ENCODE assay signal across 8 mouse cellular contexts in the genomic region with DNA sequence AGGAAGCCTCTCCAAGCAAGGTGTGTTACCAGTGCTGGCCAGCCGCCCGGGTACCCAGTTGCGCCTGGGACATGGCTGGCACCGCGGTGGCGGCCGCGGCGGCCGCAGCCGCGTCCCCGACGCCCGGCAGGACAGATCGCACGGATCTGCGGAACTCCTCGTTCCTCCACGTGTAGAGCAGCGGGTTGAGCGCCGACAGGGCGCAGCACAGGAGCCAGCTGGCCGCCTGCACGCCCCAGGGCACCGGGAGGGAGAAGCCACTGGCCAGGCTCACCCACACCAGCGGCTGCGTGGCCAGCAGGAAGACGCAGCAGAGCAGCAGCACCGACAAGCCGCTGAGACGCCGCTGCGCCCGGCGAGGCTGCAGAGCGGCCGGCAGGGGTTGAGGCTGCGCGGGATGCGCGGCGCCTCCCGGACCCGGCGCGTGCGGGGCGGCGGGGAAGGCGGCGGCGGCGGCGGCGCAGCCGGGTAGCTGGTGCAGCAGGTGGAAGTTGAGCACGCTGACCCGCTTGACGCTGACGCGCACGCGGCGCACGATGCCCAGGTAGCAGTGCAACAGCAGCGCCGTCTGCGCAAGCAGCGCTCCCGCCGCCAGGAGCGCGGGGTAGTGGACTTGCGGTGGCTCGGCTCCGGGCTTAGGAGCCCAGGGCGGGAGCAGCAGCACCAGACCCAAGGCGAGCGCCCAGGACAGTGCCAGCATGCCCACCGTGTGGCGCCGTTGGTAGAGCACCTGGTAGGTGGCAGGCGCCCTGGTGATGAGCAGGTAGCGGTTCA. TPM values are rescaled to one million over a fixed set of nuclear protein-coding genes. Genes with fewer than 3 reads are reported as not detected.
DNase-seq lines count a peak whose midpoint lies in the region; ATAC-seq and TF ChIP-seq lines count a peak whose summit lies in the region.

No protein-coding gene starts in this region.

- under 1% methylated on average over 82 of the region's 86 CpGs for WGBS in forebrain, embryonic 12.5 days
- WGBS in lung, embryonic 15.5 days: under 1% methylated on average over 85 of the region's 86 CpGs

- no peak for TF ChIP-seq EP300 in ES-Bruce4 (IDR thresholded peaks at IDR 0.05; ENCODE audit: insufficient read depth, low read depth, low read length)

- no peak overlapping the region for H3K27ac ChIP-seq in ES-Bruce4 (ENCODE audit: insufficient read depth, low read length)
- no peak overlapping the region for H3K27ac ChIP-seq in forebrain, embryonic 12.5 days
- H3K27ac ChIP-seq in lung, embryonic 15.5 days: no peak overlapping the region

- peak; percentile 72 for ATAC-seq in forebrain, embryonic 12.5 days (ENCODE audit: low FRiP score)
- ATAC-seq in lung, embryonic 15.5 days (ENCODE audit: borderline replicate concordance, extremely low read depth, low FRiP score, low TSS enrichment): peak; percentile 40

- no peaks in the 10 kb centered on the region for H3K4me1 ChIP-seq in ES-Bruce4 (ENCODE audit: control insufficient read depth, insufficient read depth, low read length)
- peaks cover 24% of the 10 kb centered on the region for H3K4me1 ChIP-seq in forebrain, embryonic 12.5 days
- peaks cover 24% of the 10 kb centered on the region for H3K4me1 ChIP-seq in lung, embryonic 15.5 days

- peak; percentile 69 for DNase-seq in brain, embryonic 14.5 days (ENCODE audit: low read depth)
- peak; percentile 40 to 46 for DNase-seq in heart, postnatal 14 days
- DNase-seq in layer of hippocampus, postnatal 10 days (ENCODE audit: low spot score in 2 of 2): peak; percentile 29 to 45
- peak; percentile 27 for DNase-seq in ovary, postnatal 10 days (ENCODE audit: low spot score)
- DNase-seq in natural killer cell, adult 2 months (ENCODE audit: low spot score in 2 of 2): no peak

- peak overlapping the region; percentile 40 for H3K4me3 ChIP-seq in ES-Bruce4 (ENCODE audit: low read depth, low read length)
- peak overlapping the region; percentile 59 for H3K4me3 ChIP-seq in forebrain, embryonic 12.5 days (replicated peaks)
- peak overlapping the region; percentile 50 for H3K4me3 ChIP-seq in lung, embryonic 15.5 days

- no peaks in the 10 kb centered on the region for H3K36me3 ChIP-seq in ES-Bruce4 (ENCODE audit: control insufficient read depth, insufficient read depth, low read length, poor library complexity, severe bottlenecking)
- H3K36me3 ChIP-seq in forebrain, embryonic 12.5 days (replicated peaks): no peaks in the 10 kb centered on the region
- no peaks in the 10 kb centered on the region for H3K36me3 ChIP-seq in lung, embryonic 15.5 days

- peak overlapping the region; percentile 100 for H3K4me2 ChIP-seq in forebrain, embryonic 12.5 days
- peak overlapping the region; percentile 98 for H3K4me2 ChIP-seq in lung, embryonic 15.5 days

- intact Hi-C loops in heart, postnatal 14 days (cut with DNase I): loop anchor here (5.0 kb wide), 2 partner anchors 59 to 76 kb away; no protein-coding TSS in a partner anchor

- no peaks in the 10 kb centered on the region for H3K9me3 ChIP-seq in ES-Bruce4 (replicated peaks; ENCODE audit: control insufficient read depth, insufficient read depth, low read length, poor library complexity, severe bottlenecking)
- no peaks in the 10 kb centered on the region for H3K9me3 ChIP-seq in forebrain, embryonic 12.5 days
- no peaks in the 10 kb centered on the region for H3K9me3 ChIP-seq in lung, embryonic 15.5 days

- peaks cover 3% of the 10 kb centered on the region for H3K27me3 ChIP-seq in ES-Bruce4 (ENCODE audit: control insufficient read depth, insufficient read depth, low read length, poor library complexity, severe bottlenecking)
- H3K27me3 ChIP-seq in forebrain, embryonic 12.5 days: peaks cover 66% of the 10 kb centered on the region
- peaks cover 66% of the 10 kb centered on the region for H3K27me3 ChIP-seq in lung, embryonic 15.5 days

- no peak for TF ChIP-seq CTCF in ES-Bruce4 (IDR thresholded peaks at IDR 0.05; ENCODE audit: low read depth, low read length)
- no peak for TF ChIP-seq CTCF in brain, embryonic 14.5 days (IDR thresholded peaks at IDR 0.05; ENCODE audit: borderline replicate concordance, extremely low read depth, insufficient read depth, insufficient read length)

- H3K9ac ChIP-seq in ES-Bruce4 (ENCODE audit: low read depth, poor library complexity, severe bottlenecking): peak overlapping the region; percentile 2; the same call in 1 of the 2 replicates
- peak overlapping the region; percentile 61 for H3K9ac ChIP-seq in forebrain, embryonic 12.5 days
- peak overlapping the region; percentile 25 for H3K9ac ChIP-seq in lung, embryonic 15.5 days

- no peak for TF ChIP-seq POLR2A in ES-Bruce4 (IDR thresholded peaks at IDR 0.05; ENCODE audit: insufficient read depth, low read length)
- no peak for TF ChIP-seq POLR2A in brain, embryonic 14.5 days (IDR thresholded peaks at IDR 0.05; ENCODE audit: borderline replicate concordance, extremely low read depth, insufficient read depth, insufficient read length, poor library complexity, severe bottlenecking)

RNA-seq across cellular contexts. Expression of a gene that starts 1.6 kb away (rescaled TPM):
- not detected in 2 replicates for polyA plus RNA-seq in ES-Bruce4 (2011; ENCODE audit: insufficient read depth, insufficient read length, low read depth, missing spikeins)
- polyA plus RNA-seq in brain, embryonic 14.5 days (2012; rRNA removed): 7.9 and 10.2 TPM in 2 replicates
- polyA plus RNA-seq in forebrain, embryonic 12.5 days (2016; fragmentation: Nextera tagmentation; extraction: Ambion mirVana): 1.5 and 3.2 TPM in 2 replicates
- total RNA-seq in heart, postnatal 14 days (2021): under 1 TPM; 0.10 to 0.12 TPM
- total RNA-seq in layer of hippocampus, postnatal 10 days (2021): 1 to 10 TPM; 4.3 to 4.5 TPM
- 1.3 and 1.4 TPM in 2 replicates for polyA plus RNA-seq in lung, embryonic 15.5 days (2015; fragmentation: Nextera tagmentation; extraction: Ambion mirVana)

Comparison
In these comparisons a context has a peak if more than half of its experiments do, and no peak if none do; other contexts are left out.
1. H3K9ac ChIP-seq: peak in every context shown above with its lines; median percentile 61 in forebrain, embryonic 12.5 days; 25 in lung, embryonic 15.5 days; 2 in ES-Bruce4.
2. DNase-seq: peak in brain, embryonic 14.5 days (single experiment), heart, postnatal 14 days (2 of 2), layer of hippocampus, postnatal 10 days (2 of 2) and ovary, postnatal 10 days (single experiment); none in natural killer cell, adult 2 months (0 of 2).
3. Peak in every context shown above with its lines, with median percentiles within 50 percentile points of each other: H3K4me3 ChIP-seq.